Mouse (Mus musculus): ENCODE measurements around the gene Stab1. TPM values are rescaled to one million over a fixed set of nuclear protein-coding genes. Genes with fewer than 3 reads are reported as not detected.

Gene Stab1
- polyA plus RNA-seq, 1 experiment, result 0.46 TPM

DNA sequence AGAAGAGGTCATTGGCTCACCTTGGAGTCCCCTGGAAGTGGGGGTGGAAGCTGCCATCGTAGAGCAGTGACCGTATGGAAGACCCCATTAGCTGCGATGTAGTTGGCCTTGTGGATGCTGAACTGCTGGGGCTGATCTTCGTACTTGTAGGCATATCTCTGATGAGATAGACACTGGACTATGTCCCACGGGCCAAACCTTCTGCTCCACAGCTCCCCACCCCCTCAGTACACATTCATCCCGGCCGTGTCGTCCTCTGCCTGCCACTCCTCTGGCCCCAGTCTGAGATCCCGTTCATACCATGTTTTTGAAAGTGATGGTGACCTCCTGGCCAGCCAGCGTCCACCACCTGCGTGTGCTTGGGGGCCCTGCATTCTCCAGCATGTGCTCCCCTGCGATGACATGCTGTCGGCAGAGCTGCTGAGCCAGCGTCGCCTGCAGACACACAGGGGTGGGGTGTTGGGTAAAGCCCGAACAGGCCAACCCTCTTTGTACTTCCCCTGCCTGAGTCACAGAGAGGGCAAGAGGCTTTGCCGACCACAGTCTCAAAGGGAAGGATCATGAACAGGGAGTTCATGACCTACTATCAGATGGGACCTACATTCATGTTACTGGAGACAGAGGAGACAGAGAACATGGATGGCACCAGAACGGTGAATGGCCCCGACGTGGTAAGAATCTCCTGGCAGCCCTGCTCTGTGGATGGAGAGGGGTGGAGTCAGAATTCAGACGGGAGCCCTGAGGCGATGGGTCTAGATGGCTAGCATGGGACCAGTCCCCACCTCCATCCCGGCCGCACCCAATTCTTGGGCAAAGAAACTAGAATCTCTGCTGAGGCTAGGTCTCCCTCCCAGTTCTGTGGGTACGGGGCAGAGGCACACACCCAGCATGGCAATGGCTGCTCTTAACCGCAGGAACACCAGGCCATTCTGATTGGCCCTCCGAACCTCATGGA is 8.0 kb downstream of the Stab1 start:
- Histone ChIP-seq H3K79me2 (ENCODE audit: control insufficient read depth, insufficient read depth) (no peaks in the 10 kb centered on the region), H3K4me3 (no peak overlapping the region), H3K36me3 (ENCODE audit: control insufficient read depth, insufficient read depth) (no peaks in the 10 kb centered on the region), H3K4me2 (ENCODE audit: low read depth) (no peak overlapping the region), H3K27me3 (ENCODE audit: control insufficient read depth, insufficient read depth, insufficient read length) (peaks cover 5% of the 10 kb centered on the region), H3ac (ENCODE audit: control insufficient read depth, insufficient read length) (no peak overlapping the region)
- no peak for TF ChIP-seq TCF3 (IDR thresholded peaks at IDR 0.05; ENCODE audit: insufficient read length, low read depth)
- TF ChIP-seq TCF12 (IDR thresholded peaks at IDR 0.05; ENCODE audit: insufficient read depth, poor library complexity, severe bottlenecking), result no peak
- no peak for TF ChIP-seq MAX (IDR thresholded peaks at IDR 0.05; ENCODE audit: low read depth)
- TF ChIP-seq POLR2AphosphoS2 (IDR thresholded peaks at IDR 0.05; ENCODE audit: insufficient read length, low read depth), result no peak
- no peak for TF ChIP-seq E2F4 (IDR thresholded peaks at IDR 0.05; ENCODE audit: insufficient read depth)
- TF ChIP-seq USF1 (IDR thresholded peaks at IDR 0.05; ENCODE audit: low read depth), result no peak
- TF ChIP-seq SRF (IDR thresholded peaks at IDR 0.05; ENCODE audit: control insufficient read depth, insufficient read length, low read depth), result no peak
- TF ChIP-seq POLR2A (IDR thresholded peaks at IDR 0.05; ENCODE audit: insufficient read length, low read depth), result no peak
- no peak for TF ChIP-seq CEBPB (IDR thresholded peaks at IDR 0.05; ENCODE audit: insufficient read depth, poor library complexity, severe bottlenecking)
- TF ChIP-seq MYOD1 (IDR thresholded peaks at IDR 0.05; ENCODE audit: control insufficient read depth in 1 of 3, insufficient read length in 2 of 3, low read depth in 2 of 3), result no peak
- no peak for TF ChIP-seq REST (IDR thresholded peaks at IDR 0.05; ENCODE audit: insufficient read depth, insufficient read length)
- no peak for TF ChIP-seq MYOG (IDR thresholded peaks at IDR 0.05; ENCODE audit: control insufficient read depth in 1 of 3, insufficient read depth in 1 of 3, insufficient read length in 2 of 3, low read depth in 2 of 3)

GRCm38 (mm10) chr14:31145694-31146093 is 22.7 kb downstream of the Stab1 start:
- Histone ChIP-seq H3ac (ENCODE audit: control insufficient read depth, insufficient read length) (no peak overlapping the region), H3K79me2 (ENCODE audit: control insufficient read depth, insufficient read depth) (no peaks in the 10 kb centered on the region), H3K4me3 (no peak overlapping the region), H3K36me3 (ENCODE audit: control insufficient read depth, insufficient read depth) (no peaks in the 10 kb centered on the region), H3K4me2 (ENCODE audit: low read depth) (no peak overlapping the region), H3K27me3 (ENCODE audit: control insufficient read depth, insufficient read depth, insufficient read length) (peaks cover 40% of the 10 kb centered on the region)
- TF ChIP-seq MAX (IDR thresholded peaks at IDR 0.05; ENCODE audit: low read depth), result no peak
- TF ChIP-seq REST (IDR thresholded peaks at IDR 0.05; ENCODE audit: insufficient read depth, insufficient read length), result no peak
- TF ChIP-seq MYOG (IDR thresholded peaks at IDR 0.05; ENCODE audit: control insufficient read depth in 1 of 3, insufficient read depth in 1 of 3, insufficient read length in 2 of 3, low read depth in 2 of 3), result no peak
- TF ChIP-seq POLR2AphosphoS2 (IDR thresholded peaks at IDR 0.05; ENCODE audit: insufficient read length, low read depth), result no peak
- no peak for TF ChIP-seq MYOD1 (IDR thresholded peaks at IDR 0.05; ENCODE audit: control insufficient read depth in 1 of 3, insufficient read length in 2 of 3, low read depth in 2 of 3)

- H3K4me2 ChIP-seq (ENCODE audit: low read depth), result no peak overlapping the region
- H3K79me2 ChIP-seq (ENCODE audit: control insufficient read depth, insufficient read depth), result no peaks in the 10 kb centered on the region
- H3K27me3 ChIP-seq (ENCODE audit: control insufficient read depth, insufficient read depth, insufficient read length), result no peaks in the 10 kb centered on the region
- no peak overlapping the region for H3ac ChIP-seq (ENCODE audit: control insufficient read depth, insufficient read length)
- H3K4me3 ChIP-seq, result no peak overlapping the region
- TF ChIP-seq SRF (IDR thresholded peaks at IDR 0.05; ENCODE audit: control insufficient read depth, insufficient read length, low read depth) (no peak), TCF3 (IDR thresholded peaks at IDR 0.05; ENCODE audit: insufficient read length, low read depth) (no peak), E2F4 (IDR thresholded peaks at IDR 0.05; ENCODE audit: insufficient read depth) (no peak), POLR2A (IDR thresholded peaks at IDR 0.05; ENCODE audit: insufficient read length, low read depth) (no peak), POLR2AphosphoS2 (IDR thresholded peaks at IDR 0.05; ENCODE audit: insufficient read length, low read depth) (no peak), REST (IDR thresholded peaks at IDR 0.05; ENCODE audit: insufficient read depth, insufficient read length) (no peak), MYOD1 (IDR thresholded peaks at IDR 0.05; ENCODE audit: control insufficient read depth in 1 of 3, insufficient read length in 2 of 3, low read depth in 2 of 3) (no peak), CEBPB (IDR thresholded peaks at IDR 0.05; ENCODE audit: insufficient read depth, poor library complexity, severe bottlenecking) (no peak), MYOG (IDR thresholded peaks at IDR 0.05; ENCODE audit: control insufficient read depth in 1 of 3, insufficient read depth in 1 of 3, insufficient read length in 2 of 3, low read depth in 2 of 3) (no peak)
- H3K36me3 ChIP-seq (ENCODE audit: control insufficient read depth, insufficient read depth), result no peaks in the 10 kb centered on the region
Measured at GRCm38 (mm10) chr14:31141011-31141410, 27.4 kb downstream of the Stab1 start.

DNA sequence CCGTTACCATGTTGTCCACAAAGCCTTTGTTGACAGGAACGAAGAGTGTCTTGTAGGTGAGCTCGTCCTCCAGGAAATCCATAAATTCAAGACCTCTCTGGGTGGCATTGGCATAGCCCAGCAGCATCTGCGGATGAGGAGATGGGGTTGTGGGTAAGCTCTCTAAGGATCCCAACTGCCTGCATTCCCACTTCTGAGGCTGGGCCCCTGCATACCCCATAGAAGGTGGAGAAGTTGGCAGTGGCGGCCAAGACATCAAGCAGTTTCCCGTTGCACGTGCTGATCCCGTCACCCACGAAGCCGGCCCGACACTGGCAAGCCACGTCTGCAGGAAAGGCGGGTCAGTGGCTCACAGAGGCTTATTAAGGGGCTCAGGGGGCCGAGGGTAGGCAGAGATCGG is 28.3 kb downstream of the Stab1 start:
- TF ChIP-seq MYOD1 (IDR thresholded peaks at IDR 0.05; ENCODE audit: control insufficient read depth in 1 of 3, insufficient read length in 2 of 3, low read depth in 2 of 3) (no peak), MYOG (IDR thresholded peaks at IDR 0.05; ENCODE audit: control insufficient read depth in 1 of 3, insufficient read depth in 1 of 3, insufficient read length in 2 of 3, low read depth in 2 of 3) (no peak)
- Histone ChIP-seq H3K27me3 (ENCODE audit: control insufficient read depth, insufficient read depth, insufficient read length) (no peaks in the 10 kb centered on the region), H3K36me3 (ENCODE audit: control insufficient read depth, insufficient read depth) (peaks cover 3% of the 10 kb centered on the region), H3K4me3 (no peak overlapping the region), H3K4me2 (ENCODE audit: low read depth) (no peak overlapping the region), H3ac (ENCODE audit: control insufficient read depth, insufficient read length) (no peak overlapping the region), H3K79me2 (ENCODE audit: control insufficient read depth, insufficient read depth) (no peaks in the 10 kb centered on the region)

- H3K36me3 ChIP-seq (ENCODE audit: control insufficient read depth, insufficient read depth), result peaks cover 3% of the 10 kb centered on the region
- no peak for TF ChIP-seq MYOD1 (IDR thresholded peaks at IDR 0.05; ENCODE audit: control insufficient read depth in 1 of 3, insufficient read length in 2 of 3, low read depth in 2 of 3)
- no peak for TF ChIP-seq POLR2A (IDR thresholded peaks at IDR 0.05; ENCODE audit: insufficient read length, low read depth)
- TF ChIP-seq TCF3 (IDR thresholded peaks at IDR 0.05; ENCODE audit: insufficient read length, low read depth), result no peak
- TF ChIP-seq REST (IDR thresholded peaks at IDR 0.05; ENCODE audit: insufficient read depth, insufficient read length), result no peak
- TF ChIP-seq CEBPB (IDR thresholded peaks at IDR 0.05; ENCODE audit: insufficient read depth, poor library complexity, severe bottlenecking), result no peak
- no peak for TF ChIP-seq POLR2AphosphoS2 (IDR thresholded peaks at IDR 0.05; ENCODE audit: insufficient read length, low read depth)
- no peak for TF ChIP-seq SRF (IDR thresholded peaks at IDR 0.05; ENCODE audit: control insufficient read depth, insufficient read length, low read depth)
- TF ChIP-seq E2F4 (IDR thresholded peaks at IDR 0.05; ENCODE audit: insufficient read depth), result no peak
- TF ChIP-seq USF1 (IDR thresholded peaks at IDR 0.05; ENCODE audit: low read depth), result no peak
- TF ChIP-seq MAX (IDR thresholded peaks at IDR 0.05; ENCODE audit: low read depth), result no peak
- H3K79me2 ChIP-seq (ENCODE audit: control insufficient read depth, insufficient read depth), result no peaks in the 10 kb centered on the region
- no peak overlapping the region for H3K4me3 ChIP-seq
- H3K27me3 ChIP-seq (ENCODE audit: control insufficient read depth, insufficient read depth, insufficient read length), result no peaks in the 10 kb centered on the region
- no peak overlapping the region for H3K4me2 ChIP-seq (ENCODE audit: low read depth)
- H3ac ChIP-seq (ENCODE audit: control insufficient read depth, insufficient read length), result no peak overlapping the region
Measured at GRCm38 (mm10) chr14:31139666-31140065, 28.8 kb downstream of the Stab1 start.

All from myocyte (in vitro differentiated cells).